Mouse (Mus musculus) limb, embryonic 11.5 days (tissue): ENCODE measurements at regions not wholly inside any gene's neighbourhood (a gene's known extent, or its start where the extent isn't known, plus 50 kb on each side); places are given as distances from the start of the nearest gene placed in this dataset.
A peak's percentile ranks its signal among the peaks of the same experiment; 100 is the strongest.

ENCODE experiments used
- ATAC-seq: fragments of 200-750 bp; cut with Nextera tagmentation; 2 replicates; pipeline ENCODE4 v1.8.0; 2017; ENCODE audit warnings: low read depth; ENCODE audit not compliant: insufficient number of reproducible peaks, low FRiP score, low TSS enrichment
- DNase-seq: peaks from one replicate; pipeline ENCODE4 v3.0.0-alpha.2; 2015; ENCODE audit warnings: low spot score
- H3K27ac ChIP-seq: fragments of 300-500 bp; sonication (generic); replicated peaks from 2 replicates; pipeline ENCODE4 v1.5.1; 2014; ENCODE audit warnings: low read depth, mild to moderate bottlenecking, low read length
- H3K27me3 ChIP-seq: fragments of 300-500 bp; sonication (generic); 2 replicates; pipeline ENCODE4 v1.6.1; 2014; ENCODE audit warnings: mild to moderate bottlenecking, low read length, mixed read lengths; ENCODE audit not compliant: control insufficient read depth, insufficient read depth
- H3K36me3 ChIP-seq: fragments of 300-500 bp; sonication (generic); 2 replicates; pipeline ENCODE4 v1.6.1; 2014; ENCODE audit warnings: mild to moderate bottlenecking, low read length, moderate library complexity, mixed read lengths; ENCODE audit not compliant: control insufficient read depth, insufficient read depth
- H3K4me1 ChIP-seq: fragments of 300-500 bp; sonication (generic); 2 replicates; pipeline ENCODE4 v1.6.1; 2014; ENCODE audit warnings: low read length, mixed read lengths; ENCODE audit not compliant: control insufficient read depth, insufficient read depth
- H3K4me2 ChIP-seq: fragments of 300-500 bp; sonication (generic); 2 replicates; pipeline ENCODE4 v1.6.1; 2014; ENCODE audit warnings: low read depth, mild to moderate bottlenecking, moderate library complexity; ENCODE audit not compliant: severe bottlenecking
- H3K4me3 ChIP-seq: fragments of 300-500 bp; sonication (generic); 2 replicates; pipeline ENCODE4 v1.5.1; 2014; ENCODE audit warnings: low read depth, low read length
- H3K9ac ChIP-seq: fragments of 300-500 bp; sonication (generic); 2 replicates; pipeline ENCODE4 v1.6.1; 2014; ENCODE audit warnings: mild to moderate bottlenecking, low read length
- H3K9me3 ChIP-seq: fragments of 300-500 bp; sonication (generic); 2 replicates; pipeline ENCODE4 v1.6.1; 2016; ENCODE audit warnings: low read length; ENCODE audit not compliant: control insufficient read depth
- WGBS: fragments of 180-500 bp; shearing (Covaris S2); extraction: QIAGEN DNeasy Blood & Tissue Kit; methylation state at CpG from one replicate; pipeline ENCODE4 v1.1.7; 2014; 5-methylcytosine and 5-hydroxymethylcytosine counted together

- Histone ChIP-seq H3K4me2 (no peak overlapping the region), H3K4me1 (no peaks in the 10 kb centered on the region), H3K27me3 (no peaks in the 10 kb centered on the region), H3K9ac (no peak overlapping the region), H3K9me3 (no peaks in the 10 kb centered on the region), H3K36me3 (no peaks in the 10 kb centered on the region), H3K4me3 (no peak overlapping the region), H3K27ac (no peak overlapping the region)
- no peak for ATAC-seq
- DNase-seq: no peak
- WGBS: 79% methylated on average over 4 of the region's 4 CpGs
These were observed 517.9 kb upstream of the Sox9 start for GRCm38 (mm10) chr11:112264077-112264476.

GRCm38 (mm10) chr11:112270911-112271310 is 511.1 kb upstream of the Sox9 start:
- no peak for ATAC-seq
- Histone ChIP-seq H3K4me2 (no peak overlapping the region), H3K9me3 (no peaks in the 10 kb centered on the region), H3K9ac (no peak overlapping the region), H3K27ac (no peak overlapping the region), H3K4me1 (no peaks in the 10 kb centered on the region), H3K4me3 (no peak overlapping the region), H3K36me3 (no peaks in the 10 kb centered on the region), H3K27me3 (no peaks in the 10 kb centered on the region)
- 93% methylated on average over 5 of the region's 5 CpGs for WGBS
- DNase-seq: no peak

GRCm38 (mm10) chr11:112278566-112278965 is 503.5 kb upstream of the Sox9 start:
- Histone ChIP-seq H3K4me2 (no peak overlapping the region), H3K9ac (no peak overlapping the region), H3K27ac (no peak overlapping the region), H3K4me1 (peaks cover 8% of the 10 kb centered on the region), H3K9me3 (no peaks in the 10 kb centered on the region), H3K27me3 (no peaks in the 10 kb centered on the region), H3K36me3 (no peaks in the 10 kb centered on the region; the same call in 1 of the 2 replicates), H3K4me3 (no peak overlapping the region)
- no peak for DNase-seq
- 91% methylated on average over 1 of the region's 1 CpGs for WGBS
- ATAC-seq: no peak

GRCm38 (mm10) chr11:112282911-112283310 is 499.1 kb upstream of the Sox9 start:
- no peak overlapping the region for H3K4me2 ChIP-seq
- H3K9me3 ChIP-seq: no peaks in the 10 kb centered on the region
- DNase-seq: peak; percentile 44
- peaks cover 8% of the 10 kb centered on the region for H3K4me1 ChIP-seq
- no peaks in the 10 kb centered on the region for H3K27me3 ChIP-seq
- ATAC-seq: no peak
- H3K9ac ChIP-seq: no peak overlapping the region
- no peaks in the 10 kb centered on the region; the same call in 1 of the 2 replicates for H3K36me3 ChIP-seq
- no peak overlapping the region for H3K27ac ChIP-seq
- no peak overlapping the region for H3K4me3 ChIP-seq
- WGBS: 19% methylated on average over 7 of the region's 7 CpGs

GRCm38 (mm10) chr11:112298901-112299341 is 483.1 kb upstream of the Sox9 start:
- WGBS: 78% methylated on average over 5 of the region's 5 CpGs
- H3K27me3 ChIP-seq: no peaks in the 10 kb centered on the region
- H3K36me3 ChIP-seq: no peaks in the 10 kb centered on the region
- ATAC-seq (no peak), DNase-seq (no peak)
- no peak overlapping the region for H3K27ac ChIP-seq
- no peak overlapping the region for H3K9ac ChIP-seq
- H3K9me3 ChIP-seq: no peaks in the 10 kb centered on the region
- no peak overlapping the region for H3K4me2 ChIP-seq
- H3K4me3 ChIP-seq: no peak overlapping the region
- H3K4me1 ChIP-seq: no peaks in the 10 kb centered on the region

GRCm38 (mm10) chr11:112303091-112303490 is 478.9 kb upstream of the Sox9 start:
- no peak for DNase-seq
- Histone ChIP-seq H3K4me1 (no peaks in the 10 kb centered on the region), H3K27ac (no peak overlapping the region), H3K9me3 (no peaks in the 10 kb centered on the region), H3K4me3 (no peak overlapping the region), H3K9ac (no peak overlapping the region), H3K4me2 (no peak overlapping the region), H3K27me3 (no peaks in the 10 kb centered on the region), H3K36me3 (no peaks in the 10 kb centered on the region)
- WGBS: 71% methylated on average over 2 of the region's 2 CpGs
- ATAC-seq: no peak

GRCm38 (mm10) chr11:112325850-112326249 is 456.2 kb upstream of the Sox9 start:
- 91% methylated on average over 4 of the region's 4 CpGs for WGBS

GRCm38 (mm10) chr11:112327606-112328005 is 454.4 kb upstream of the Sox9 start:
- Histone ChIP-seq H3K27ac (no peak overlapping the region), H3K9ac (no peak overlapping the region), H3K9me3 (no peaks in the 10 kb centered on the region), H3K27me3 (no peaks in the 10 kb centered on the region), H3K36me3 (no peaks in the 10 kb centered on the region), H3K4me1 (no peaks in the 10 kb centered on the region), H3K4me2 (no peak overlapping the region), H3K4me3 (no peak overlapping the region)
- no peak for ATAC-seq
- DNase-seq: no peak
- WGBS: 79% methylated on average over 4 of the region's 4 CpGs

More at GRCm38 (mm10) chr11:112325850-112326249, 456.2 kb upstream of the Sox9 start:
- H3K4me3 ChIP-seq: no peak overlapping the region
- no peak overlapping the region for H3K4me2 ChIP-seq
- H3K27ac ChIP-seq: no peak overlapping the region
- H3K4me1 ChIP-seq: no peaks in the 10 kb centered on the region
- DNase-seq (no peak), ATAC-seq (no peak)
- H3K9ac ChIP-seq: no peak overlapping the region
- H3K36me3 ChIP-seq: no peaks in the 10 kb centered on the region
- no peaks in the 10 kb centered on the region for H3K27me3 ChIP-seq
- H3K9me3 ChIP-seq: no peaks in the 10 kb centered on the region

- Histone ChIP-seq H3K4me3 (no peak overlapping the region), H3K27ac (no peak overlapping the region), H3K4me1 (no peaks in the 10 kb centered on the region), H3K4me2 (no peak overlapping the region), H3K9me3 (no peaks in the 10 kb centered on the region), H3K36me3 (no peaks in the 10 kb centered on the region), H3K27me3 (no peaks in the 10 kb centered on the region), H3K9ac (no peak overlapping the region)
- WGBS: 33% methylated on average over 6 of the region's 6 CpGs
- ATAC-seq (no peak), DNase-seq (no peak)
These were observed 436.9 kb upstream of the Sox9 start for GRCm38 (mm10) chr11:112345133-112345532.
